Mouse (Mus musculus) lung, embryonic 14.5 days (tissue): ENCODE results near the gene Zfp770. TPM values are rescaled to one million over a fixed set of nuclear protein-coding genes. Genes with fewer than 3 reads are reported as not detected.
"Not testable (repeated sequence)": the region's sequence is repeated elsewhere in the genome, so short reads cannot be mapped to it uniquely, and the experiment has no call there.

Source experiments
- ATAC-seq: fragments of 200-750 bp; cut with Nextera tagmentation; 2 replicates; pipeline ENCODE4 v1.8.0; 2017; ENCODE audit warnings: mild to moderate bottlenecking, moderate TSS enrichment, moderate library complexity; ENCODE audit not compliant: insufficient read depth
- DNase-seq: peaks from one replicate; pipeline ENCODE4 v3.0.0-alpha.2; 2015
- H3K27ac ChIP-seq: fragments of 300-500 bp; sonication (generic); 2 replicates; pipeline ENCODE4 v1.5.1; 2014; ENCODE audit warnings: low read depth, mild to moderate bottlenecking, moderate library complexity
- H3K27me3 ChIP-seq: fragments of 300-500 bp; sonication (generic); 2 replicates; pipeline ENCODE4 v1.6.1; 2014; ENCODE audit warnings: low read length, control low read depth; ENCODE audit not compliant: insufficient read depth
- H3K36me3 ChIP-seq: fragments of 300-500 bp; sonication (generic); 2 replicates; pipeline ENCODE4 v1.6.1; 2014; ENCODE audit warnings: control low read depth; ENCODE audit not compliant: insufficient read depth
- H3K4me1 ChIP-seq: fragments of 300-500 bp; sonication (generic); 2 replicates; pipeline ENCODE4 v1.6.1; 2014; ENCODE audit warnings: antibody characterized with exemption, control low read depth; ENCODE audit not compliant: insufficient read depth
- H3K4me2 ChIP-seq: fragments of 300-500 bp; sonication (generic); 2 replicates; pipeline ENCODE4 v1.6.1; 2014; ENCODE audit warnings: mild to moderate bottlenecking
- H3K4me3 ChIP-seq: fragments of 300-500 bp; sonication (generic); 2 replicates; pipeline ENCODE4 v1.5.1; 2014; ENCODE audit warnings: low read depth, low read length
- H3K9ac ChIP-seq: fragments of 300-500 bp; sonication (generic); 2 replicates; pipeline ENCODE4 v1.6.1; 2014
- H3K9me3 ChIP-seq: fragments of 300-500 bp; sonication (generic); 2 replicates; pipeline ENCODE4 v1.6.1; 2016; ENCODE audit warnings: low read depth, low read length, control low read depth
- CTCF ChIP-seq: IDR thresholded peaks from 2 replicates; pipeline ENCODE4 v1.5.1; 2016; ENCODE audit warnings: antibody characterized with exemption, low read depth
- WGBS: fragments of 180-500 bp; shearing (Covaris S2); extraction: QIAGEN DNeasy Blood & Tissue Kit; methylation state at CpG from one replicate; pipeline ENCODE4 v1.1.7; 2014; 5-methylcytosine and 5-hydroxymethylcytosine counted together
- polyA plus RNA-seq: library from polyadenylated mRNA; unstranded; fragments of >200 nt; fragmentation: Nextera tagmentation; extraction: Ambion mirVana; gene quantifications from 2 replicates; pipeline ENCODE4 v1.2.1, GENCODE M21; 2014

The Zfp770 gene
- polyA plus RNA-seq, 1 experiment from 2014 or later, result 5.9 TPM

GRCm38 (mm10) chr2:114201574-114201973, 305 bp upstream of the Zfp770 start:
- TF ChIP-seq CTCF, result no peak
- peaks cover 11% of the 10 kb centered on the region for H3K4me1 ChIP-seq
- DNase-seq (no peak), ATAC-seq (no peak)
- H3K9ac ChIP-seq, result peak overlapping the region; percentile 93
- WGBS, result 29% methylated on average over 4 of the region's 4 CpGs
- peaks cover 7% of the 10 kb centered on the region for H3K36me3 ChIP-seq
- H3K4me3 ChIP-seq, result peak overlapping the region; percentile 83
- H3K27ac ChIP-seq, result no peak overlapping the region
- H3K27me3 ChIP-seq, result no peaks in the 10 kb centered on the region
- peak overlapping the region; percentile 73 for H3K4me2 ChIP-seq
- no peaks in the 10 kb centered on the region for H3K9me3 ChIP-seq

- TF ChIP-seq CTCF, result no peak
- Histone ChIP-seq H3K27ac (no peak overlapping the region), H3K4me2 (no peak overlapping the region), H3K9ac (no peak overlapping the region), H3K36me3 (peaks cover 30% of the 10 kb centered on the region), H3K4me1 (peaks cover 8% of the 10 kb centered on the region), H3K9me3 (no peaks in the 10 kb centered on the region), H3K27me3 (no peaks in the 10 kb centered on the region), H3K4me3 (no peak overlapping the region)
- WGBS, result 90% methylated on average over 5 of the region's 5 CpGs
- DNase-seq (no peak), ATAC-seq (no peak)
Measured at GRCm38 (mm10) chr2:114196421-114196820, 4.8 kb downstream of the Zfp770 start.

GRCm38 (mm10) chr2:114186924-114187323, 14.3 kb downstream of the Zfp770 start, which contains the start of gene Aqr:
Gene Aqr, minus strand, starts transcription at chr2:114187024.
- H3K36me3 ChIP-seq, H3K4me1 ChIP-seq, H3K4me3 ChIP-seq, H3K4me2 ChIP-seq, ATAC-seq, DNase-seq, H3K27ac ChIP-seq, H3K9ac ChIP-seq, H3K27me3 ChIP-seq, H3K9me3 ChIP-seq: not testable (repeated sequence)
- WGBS, result 47% methylated on average over 1 of the region's 6 CpGs

- Histone ChIP-seq H3K36me3 (no peaks in the 10 kb centered on the region), H3K27me3 (no peaks in the 10 kb centered on the region), H3K27ac (no peak overlapping the region), H3K9me3 (no peaks in the 10 kb centered on the region), H3K4me3 (no peak overlapping the region), H3K4me2 (no peak overlapping the region), H3K9ac (no peak overlapping the region), H3K4me1 (0 out of 2 replicates have a peak, but pooled peaks cover 7% of the 10 kb centered on the region)
- no peak for DNase-seq
- no peak for TF ChIP-seq CTCF
- WGBS, result 50% methylated on average over 4 of the region's 4 CpGs
- no peak for ATAC-seq
Measured at GRCm38 (mm10) chr2:114177802-114178733, 23.2 kb downstream of the Zfp770 start.

- peak; percentile 91 for DNase-seq
- WGBS, result under 1% methylated on average over 44 of the region's 44 CpGs
- no peaks in the 10 kb centered on the region for H3K27me3 ChIP-seq
- H3K4me1 ChIP-seq, result 0 out of 2 replicates have a peak, but pooled peaks cover 7% of the 10 kb centered on the region
- ATAC-seq, result peak; percentile 96
- peak; percentile 89 for TF ChIP-seq CTCF
- H3K27ac ChIP-seq, result no peak overlapping the region
- H3K4me3 ChIP-seq, result peak overlapping the region; percentile 91
- no peaks in the 10 kb centered on the region for H3K9me3 ChIP-seq
- H3K36me3 ChIP-seq, result peaks cover 15% of the 10 kb centered on the region
- H3K9ac ChIP-seq, result peak overlapping the region; percentile 90
- H3K4me2 ChIP-seq, result peak overlapping the region; percentile 85
Measured at GRCm38 (mm10) chr2:114174651-114175484, 26.4 kb downstream of the Zfp770 start.

- no peaks in the 10 kb centered on the region for H3K9me3 ChIP-seq
- H3K4me1 ChIP-seq, result 0 out of 2 replicates have a peak, but pooled peaks cover 7% of the 10 kb centered on the region
- no peak for TF ChIP-seq CTCF
- no peaks in the 10 kb centered on the region for H3K27me3 ChIP-seq
- DNase-seq (no peak), ATAC-seq (no peak)
- 0 out of 2 replicates have a peak overlapping the region, but pooled peaks have one; percentile 90 for H3K9ac ChIP-seq
- H3K36me3 ChIP-seq, result peaks cover 20% of the 10 kb centered on the region
- 0 out of 2 replicates have a peak overlapping the region, but pooled peaks have one; percentile 85 for H3K4me2 ChIP-seq
- no peak overlapping the region for H3K27ac ChIP-seq
- H3K4me3 ChIP-seq, result no peak overlapping the region
Measured at GRCm38 (mm10) chr2:114173248-114173647, 28.0 kb downstream of the Zfp770 start.

GRCm38 (mm10) chr2:114167837-114168236, 33.4 kb downstream of the Zfp770 start:
- Histone ChIP-seq H3K27me3 (no peaks in the 10 kb centered on the region), H3K4me2 (no peak overlapping the region), H3K4me1 (no peaks in the 10 kb centered on the region), H3K27ac (no peak overlapping the region), H3K9ac (no peak overlapping the region), H3K36me3 (peaks cover 52% of the 10 kb centered on the region), H3K9me3 (no peaks in the 10 kb centered on the region), H3K4me3 (no peak overlapping the region)
- DNase-seq (no peak), ATAC-seq (no peak)
- TF ChIP-seq CTCF, result no peak
